ENCODE assay signal across 16 mouse cellular contexts in the genomic region with DNA sequence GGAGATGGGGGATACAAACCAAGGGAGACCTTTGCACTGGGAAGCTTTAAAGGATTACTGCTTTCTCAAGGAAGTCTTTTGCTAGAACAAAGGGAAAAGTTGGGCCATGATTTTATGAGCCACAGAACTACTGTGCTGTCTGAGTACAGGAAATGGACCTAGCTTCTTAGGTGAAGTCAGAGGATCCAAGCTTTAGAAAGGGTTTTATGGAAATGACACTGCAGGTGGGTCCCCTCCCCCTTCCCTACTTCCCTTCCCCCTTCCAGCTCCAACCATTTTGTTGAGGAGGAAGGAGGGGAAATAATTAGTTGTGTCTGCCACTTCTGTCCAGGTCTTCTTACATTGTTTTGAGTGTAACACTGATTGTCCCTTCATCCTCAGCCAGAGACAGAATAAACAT.
"Had no signal": no experiment of that assay in that cellular context is flagged by ENCODE, and none has a peak within 500 bp of the region (broad histone marks: within the 10 kb centered on the region; RNA-seq: fewer than 3 reads in every experiment).

No protein-coding gene starts in this region.

- H3K9ac ChIP-seq: kidney, embryonic 15.5 days; limb, embryonic 15.5 days; liver, embryonic 13.5 days; liver, postnatal 0 days; neural tube, embryonic 15.5 days had no signal

- DNase-seq: kidney, adult 2 months; kidney, postnatal 25 days; liver, embryonic 13.5 days; liver, postnatal 0 days; lung, postnatal 14 days; right cerebral cortex, adult 18-20 months; right cerebral cortex, postnatal 25 days; thymus, adult 18-20 months; thymus, postnatal 14 days had no signal

- H3K27ac ChIP-seq: kidney, embryonic 15.5 days; limb, embryonic 15.5 days; liver, embryonic 13.5 days; macrophage; neural tube, embryonic 15.5 days; stomach, postnatal 0 days had no signal

- H3K36me3 ChIP-seq: kidney, embryonic 15.5 days; limb, embryonic 15.5 days; liver, embryonic 13.5 days; neural tube, embryonic 15.5 days had no signal

- H3K4me1 ChIP-seq: neural tube, embryonic 15.5 days had no signal

- H3K4me2 ChIP-seq: kidney, embryonic 15.5 days; limb, embryonic 15.5 days; liver, embryonic 13.5 days; neural tube, embryonic 15.5 days had no signal

- ATAC-seq: liver, postnatal 0 days had no signal

- H3K9me3 ChIP-seq: kidney, embryonic 15.5 days; limb, embryonic 15.5 days; liver, embryonic 13.5 days; megakaryocyte, embryonic 14.5 days; neural tube, embryonic 15.5 days had no signal

- H3K27me3 ChIP-seq: limb, embryonic 15.5 days; liver, embryonic 13.5 days; megakaryocyte, embryonic 14.5 days; neural tube, embryonic 15.5 days had no signal

- H3K4me3 ChIP-seq: kidney, embryonic 15.5 days; limb, embryonic 15.5 days; liver, embryonic 13.5 days; megakaryocyte, embryonic 14.5 days; myocyte; neural tube, embryonic 15.5 days had no signal
